Mouse (Mus musculus) CH12F3 (cell line): Measurements from ENCODE around the gene Bcl2l1.

Experiments
- in situ Hi-C: fragments of 300-500 bp; cut with MboI; formaldehyde crosslinking; loops from 2 replicates; pipeline ENCODE4 v1.14.3; 2020; ENCODE audit warnings: low sequenced_read_pairs

Gene Bcl2l1

DNA sequence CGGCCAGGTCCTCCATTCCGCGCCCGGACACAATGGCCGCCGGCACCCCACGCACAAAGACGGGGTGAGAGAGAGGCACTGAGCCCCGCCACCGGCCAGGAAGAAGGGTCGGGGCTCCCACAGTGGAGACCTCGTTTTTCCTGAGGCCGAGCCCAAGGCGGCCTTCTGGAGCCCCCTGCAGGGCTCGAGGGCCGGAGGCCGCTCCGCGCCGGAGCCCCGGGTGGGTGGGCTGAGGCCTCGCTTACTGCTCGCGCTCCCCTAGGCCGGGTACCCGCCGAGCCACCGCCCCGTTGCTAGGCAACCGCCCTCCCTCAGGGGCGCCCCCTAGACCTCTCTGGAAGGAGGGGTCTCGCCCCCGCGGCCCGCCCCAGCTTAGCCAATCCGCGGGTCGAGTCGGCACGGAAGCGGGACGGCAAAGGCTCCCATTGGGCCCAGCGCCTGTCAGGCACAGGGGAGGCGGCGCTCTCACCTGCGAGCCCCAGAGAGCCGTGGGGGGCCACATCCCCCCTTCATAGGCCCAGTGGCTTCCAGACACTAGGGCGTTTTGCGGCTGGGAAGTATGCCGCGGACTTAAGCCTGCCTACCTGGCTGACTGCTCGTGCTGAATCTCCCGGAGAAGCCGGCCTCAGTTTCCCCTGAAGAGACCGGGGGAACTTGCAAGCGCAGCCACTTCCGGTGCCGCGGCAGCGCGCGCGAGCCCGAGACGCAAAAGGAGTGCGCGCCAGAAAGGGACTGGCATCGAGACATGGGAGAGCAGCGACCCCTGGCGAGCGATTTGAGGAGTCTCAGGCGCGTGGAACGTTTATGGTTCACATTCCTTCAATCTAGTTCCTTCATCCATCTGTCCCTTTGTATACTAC, at the start of gene Bcl2l1:
Gene Bcl2l1, minus strand, starts transcription at position 710 of the 860 bp plus-strand sequence.
- in situ Hi-C loops, result loop anchor here (10.0 kb wide), 1 partner anchor 146 kb away; the partner anchor contains the start of gene Mcts2

DNA sequence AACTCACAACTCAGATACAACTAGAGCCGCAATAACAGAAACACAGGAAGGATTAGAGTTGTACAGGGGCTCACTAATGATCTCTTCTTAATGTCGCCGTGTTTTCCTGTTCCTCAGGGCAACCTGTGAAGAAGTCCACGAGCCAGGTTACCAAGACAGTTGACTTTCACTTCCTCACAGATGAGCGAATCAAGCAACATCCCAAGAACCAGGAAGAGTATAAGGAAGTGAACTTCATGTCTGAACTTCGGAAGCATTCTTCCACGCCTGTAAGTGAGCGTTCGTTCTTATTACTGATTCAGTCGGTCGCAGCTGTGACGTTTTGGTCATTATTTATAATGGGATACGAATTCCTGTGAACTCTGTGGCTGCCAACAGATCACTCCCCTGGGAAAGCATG, 49.4 kb upstream of the Bcl2l1 start:
- in situ Hi-C loops, result no loop called here

DNA sequence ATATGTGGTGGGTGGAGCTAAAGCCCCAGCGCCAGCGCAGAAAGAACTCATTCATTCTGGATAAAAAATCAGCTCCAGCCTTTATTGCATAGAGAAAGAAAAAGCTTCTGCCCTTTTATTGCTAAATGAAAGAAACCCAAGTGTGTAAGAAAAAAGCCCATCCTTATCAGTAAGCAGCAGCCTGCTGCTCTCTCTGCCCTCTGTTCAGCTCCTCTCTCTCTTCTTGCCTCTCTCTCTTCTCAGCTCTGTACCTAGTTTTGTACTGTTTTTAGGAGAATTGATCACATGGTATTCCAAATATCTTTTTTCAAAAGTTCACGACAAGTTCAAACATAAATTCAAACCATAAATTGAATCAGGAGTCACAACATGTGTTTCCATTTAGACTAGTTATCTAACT, 46.7 kb upstream of the Bcl2l1 start:
- in situ Hi-C loops, result no loop called here

DNA sequence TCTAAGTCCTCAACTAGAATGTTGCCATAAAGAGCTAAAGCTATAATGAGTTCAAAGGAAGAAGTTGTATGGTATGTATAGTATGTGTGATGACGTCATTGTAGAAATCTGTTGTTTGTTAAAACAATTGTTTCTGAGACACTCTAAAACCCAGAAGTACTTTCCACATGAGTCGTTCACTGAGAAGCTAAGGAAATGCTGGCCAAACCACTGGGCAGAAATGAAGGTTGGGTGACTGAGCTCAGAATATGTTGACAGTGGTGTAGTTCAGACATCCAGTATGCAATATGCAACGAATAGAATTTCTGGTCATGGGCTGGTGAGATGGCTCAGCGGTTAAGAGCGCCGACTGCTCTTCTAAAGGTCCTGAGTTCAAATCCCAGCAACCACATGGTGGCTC, 31.8 kb upstream of the Bcl2l1 start:
- in situ Hi-C loops, result no loop called here

DNA sequence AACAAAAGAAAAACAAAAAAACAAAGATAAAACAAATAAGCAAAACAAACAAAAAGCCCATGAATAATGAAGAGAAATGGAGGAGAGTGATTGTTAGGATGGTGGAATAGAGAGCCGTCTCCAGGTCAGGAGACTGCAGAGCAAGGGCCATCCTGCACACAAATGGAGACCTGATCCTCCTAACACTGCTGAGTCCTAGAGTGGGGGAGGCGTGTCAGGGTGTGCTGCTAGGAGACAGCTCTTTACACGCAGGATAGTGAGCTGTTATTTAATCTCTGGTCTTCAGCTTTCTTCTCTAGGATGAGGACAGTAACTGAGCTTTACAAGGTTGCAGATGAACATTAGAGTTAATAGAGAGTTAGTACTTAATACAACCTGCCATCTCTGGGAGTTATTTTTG, 31.1 kb upstream of the Bcl2l1 start:
- in situ Hi-C loops, result no loop called here

DNA sequence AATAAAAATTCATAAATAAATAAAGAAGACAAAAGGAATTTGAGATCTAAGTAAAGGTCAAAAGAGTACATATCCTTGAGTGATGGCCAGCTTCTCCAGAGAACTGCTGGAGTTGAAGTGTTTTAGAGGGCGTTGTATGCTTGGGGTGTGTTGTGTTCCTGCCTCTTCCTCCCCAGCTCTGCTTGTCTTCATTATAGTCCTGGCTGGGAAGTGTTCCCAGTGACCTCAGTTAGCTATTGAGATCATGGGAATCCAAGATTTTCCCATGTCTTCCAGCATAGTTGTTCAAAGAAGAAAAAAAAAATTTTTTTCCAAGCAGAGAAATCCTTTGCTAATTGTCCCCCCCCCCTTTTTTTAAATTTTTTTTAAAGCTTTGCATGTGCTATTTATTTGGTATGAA, 30.4 kb upstream of the Bcl2l1 start:
- in situ Hi-C loops, result no loop called here

DNA sequence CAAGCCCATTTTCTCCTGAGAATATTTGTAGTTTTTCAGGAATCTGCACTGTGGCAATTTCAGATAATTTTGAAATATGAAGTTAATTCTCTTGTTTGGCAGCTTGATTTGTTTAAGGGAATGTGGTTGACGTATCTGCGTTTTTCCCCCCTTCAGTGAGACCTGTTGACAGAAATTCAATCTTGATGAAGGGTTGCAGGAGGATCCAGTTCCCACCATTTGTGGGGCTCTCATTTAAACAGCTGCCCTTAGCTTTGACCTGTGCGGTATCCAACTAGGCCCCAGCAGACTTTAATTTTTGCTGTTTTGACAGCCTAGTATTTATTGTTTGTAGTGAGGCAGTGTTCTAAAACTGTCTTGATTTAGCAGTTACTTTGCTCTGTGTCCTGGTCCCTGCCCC, 28.0 kb upstream of the Bcl2l1 start:
- in situ Hi-C loops, result no loop called here

DNA sequence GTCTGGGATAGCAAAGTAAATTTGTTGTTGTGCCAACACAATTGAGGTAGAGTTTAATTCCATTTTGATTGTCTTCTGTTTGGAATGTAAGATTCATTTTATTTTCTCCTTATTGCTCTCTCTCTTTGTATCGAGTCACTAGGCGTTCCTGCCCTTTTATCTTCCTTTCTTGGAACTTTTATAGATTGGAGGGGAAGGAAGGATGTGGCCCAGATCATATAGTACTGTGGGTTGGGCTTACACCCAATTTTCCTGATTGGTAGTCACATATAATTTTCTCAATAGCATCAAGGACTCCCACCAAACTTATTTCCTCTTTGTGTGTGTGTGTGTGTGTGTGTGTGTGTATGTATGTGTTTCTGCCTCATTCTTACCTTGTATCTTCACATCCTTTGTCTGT, 16.9 kb upstream of the Bcl2l1 start:
- in situ Hi-C loops, result no loop called here

DNA sequence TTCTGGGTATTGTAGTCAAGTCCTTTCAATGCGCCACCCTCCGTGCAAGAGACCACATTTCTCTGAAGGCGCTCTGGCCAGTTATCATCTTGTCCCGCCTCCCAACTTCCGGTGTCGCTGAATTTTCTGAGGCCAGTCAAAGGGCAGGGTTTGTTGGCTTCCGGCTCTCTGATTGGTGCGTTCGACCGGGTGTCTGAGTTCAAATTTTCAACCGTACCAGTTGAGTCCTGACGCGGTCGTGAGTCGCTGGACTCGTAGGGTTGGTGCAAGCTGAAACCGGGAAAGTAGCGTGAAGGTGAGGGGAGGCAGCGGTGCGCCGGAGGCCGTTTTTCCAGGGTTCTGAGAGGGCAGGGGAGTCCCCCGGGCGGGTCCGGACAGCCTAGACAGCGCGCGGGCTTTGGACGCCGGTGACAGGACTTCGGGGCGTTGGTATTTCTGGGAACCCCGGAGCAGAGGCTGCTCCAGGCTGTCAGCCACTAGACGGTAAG, 16.3 kb upstream of the Bcl2l1 start, which contains the start of gene Tpx2:
Gene Tpx2, plus strand, starts transcription at position 150 of the 488 bp plus-strand sequence.
- in situ Hi-C loops, result no loop called here

DNA sequence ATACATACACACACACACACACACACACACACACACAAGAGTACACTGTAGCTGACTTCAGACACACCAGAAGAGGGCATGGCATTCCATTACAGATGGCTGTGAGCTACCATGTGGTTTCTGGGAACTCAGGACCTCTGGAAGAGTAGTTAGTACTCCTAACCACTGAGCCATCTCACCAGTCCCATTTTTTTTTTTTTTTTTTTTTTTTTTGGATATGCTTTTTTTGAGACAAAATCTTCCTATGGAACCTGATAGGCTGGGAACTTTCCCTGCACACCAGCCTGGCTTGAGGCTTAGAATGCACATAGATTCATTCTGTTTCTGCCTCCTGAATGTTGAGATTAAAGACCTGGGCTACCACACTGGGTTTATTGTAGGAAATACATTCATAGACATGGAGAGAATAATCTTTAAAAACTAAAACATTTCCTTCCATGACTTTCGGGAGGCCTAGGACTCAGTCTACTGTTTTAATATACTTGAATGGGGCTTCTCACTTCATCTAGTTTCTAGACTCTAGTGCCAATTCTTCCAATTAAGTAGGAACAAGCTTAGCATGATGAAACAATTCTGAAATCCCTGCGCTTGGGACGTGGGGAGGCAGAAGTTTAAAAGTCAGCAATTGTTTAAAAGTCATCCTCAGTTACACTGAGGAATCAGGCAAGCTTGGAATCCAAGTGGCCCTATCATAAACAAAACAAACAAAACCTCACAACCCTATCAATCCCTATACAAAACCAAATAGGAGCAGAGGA, 15.7 kb upstream of the Bcl2l1 start:
- in situ Hi-C loops, result no loop called here

DNA sequence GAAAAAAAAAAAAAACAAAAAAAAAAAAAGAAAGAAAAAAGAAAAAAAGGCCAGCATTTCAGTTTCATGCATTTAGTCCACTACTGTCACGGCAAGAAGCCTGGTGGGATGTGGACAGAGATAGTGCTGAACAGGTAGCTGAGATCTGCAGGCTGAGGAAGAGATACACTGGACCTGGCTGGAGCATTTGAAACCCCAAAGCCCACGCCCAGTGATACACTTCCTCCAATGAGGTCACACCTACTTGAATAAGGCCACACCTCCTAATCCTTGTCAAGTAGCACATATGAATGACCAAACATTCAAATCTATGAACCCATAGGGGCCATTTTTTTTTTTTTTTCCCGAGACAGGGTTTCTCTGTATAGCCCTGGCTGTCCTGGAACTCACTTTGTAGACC, 11.2 kb upstream of the Bcl2l1 start:
- in situ Hi-C loops, result no loop called here

DNA sequence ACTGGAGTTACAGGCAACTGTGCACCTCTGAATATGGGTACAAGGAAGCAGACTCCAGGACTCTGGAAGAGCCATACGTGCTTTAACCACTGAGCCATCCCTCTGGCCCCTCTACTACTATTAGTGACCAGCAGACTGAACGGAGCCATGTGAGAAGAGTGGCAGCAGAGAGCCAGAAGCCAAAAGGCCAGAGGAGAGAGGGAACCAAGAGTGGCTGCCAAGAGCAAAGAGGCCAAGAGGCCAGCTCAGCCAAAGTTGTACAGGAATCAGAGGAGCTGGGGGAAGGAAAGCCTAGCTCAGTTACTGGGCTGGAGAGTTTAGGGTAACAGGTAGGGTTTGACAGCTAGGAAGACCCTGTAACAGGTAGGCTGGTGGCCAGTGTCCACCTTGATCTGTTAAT, 7.7 kb upstream of the Bcl2l1 start:
- in situ Hi-C loops, result loop anchor here (10.0 kb wide), 1 partner anchor 154 kb away; the partner anchor contains the start of gene Mcts2

DNA sequence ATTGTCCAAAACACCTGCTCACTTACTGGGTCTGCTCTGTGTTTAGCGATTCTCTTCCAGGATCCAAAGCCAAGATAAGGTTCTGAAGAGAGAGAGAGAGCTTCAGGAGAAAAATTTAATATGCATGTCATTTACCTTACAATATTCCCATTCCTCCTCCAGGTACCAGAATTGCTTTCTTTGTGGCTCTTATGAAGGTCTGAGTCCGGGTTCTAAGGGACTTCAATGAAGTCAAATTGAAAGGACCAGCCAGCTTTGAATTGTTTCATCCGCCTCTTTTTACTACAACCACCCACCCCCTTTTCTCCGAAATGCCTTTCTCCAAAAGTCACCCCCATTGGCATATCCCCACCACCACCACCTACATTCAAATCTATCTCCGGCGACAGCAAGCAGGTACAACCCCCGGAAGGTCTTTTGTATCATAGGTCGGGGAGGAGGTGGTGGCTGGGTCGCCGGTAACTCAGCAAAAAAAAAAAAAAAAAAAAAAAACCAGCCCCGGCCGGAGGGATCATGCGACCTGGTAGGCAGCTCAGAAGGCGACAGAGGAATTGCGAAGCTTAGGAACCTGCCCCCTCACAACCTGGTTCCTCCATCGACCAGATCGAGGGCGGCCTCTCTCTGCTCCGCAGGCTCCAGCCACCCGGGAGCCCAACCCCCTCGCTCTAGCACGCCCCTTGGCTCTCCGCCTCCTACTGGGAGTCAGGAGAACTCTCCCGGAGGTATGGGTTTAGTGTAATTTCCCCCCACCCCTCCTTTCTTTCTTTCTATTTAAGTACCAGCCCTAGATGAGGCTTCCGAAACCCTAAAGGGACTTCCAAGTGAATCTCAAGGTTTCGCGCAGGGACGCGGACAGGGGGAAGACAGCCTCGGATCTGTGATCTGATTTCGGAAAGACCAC, 1.3 kb downstream of the Bcl2l1 start:
- in situ Hi-C loops, result loop anchor here (10.0 kb wide), 1 partner anchor 145 kb away; the partner anchor contains the start of gene Mcts2

DNA sequence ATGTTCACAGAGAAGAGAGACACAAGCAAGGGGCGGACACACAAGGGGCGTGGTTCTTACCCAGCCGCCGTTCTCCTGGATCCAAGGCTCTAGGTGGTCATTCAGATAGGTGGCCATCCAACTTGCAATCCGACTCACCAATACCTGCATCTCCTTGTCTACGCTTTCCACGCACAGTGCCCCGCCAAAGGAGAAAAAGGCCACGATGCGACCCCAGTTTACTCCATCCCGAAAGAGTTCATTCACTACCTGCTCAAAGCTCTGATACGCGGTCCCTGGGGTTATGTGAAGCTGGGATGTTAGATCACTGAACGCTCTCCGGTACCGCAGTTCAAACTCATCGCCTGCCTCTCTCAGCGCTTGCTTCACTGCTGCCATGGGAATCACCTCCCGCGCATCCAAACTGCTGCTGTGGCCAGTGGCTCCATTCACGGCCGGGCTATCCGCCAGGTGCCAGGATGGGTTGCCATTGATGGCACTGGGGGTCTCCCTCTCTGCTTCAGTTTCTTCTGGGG, 2.1 kb downstream of the Bcl2l1 start:
- in situ Hi-C loops, result no loop called here

DNA sequence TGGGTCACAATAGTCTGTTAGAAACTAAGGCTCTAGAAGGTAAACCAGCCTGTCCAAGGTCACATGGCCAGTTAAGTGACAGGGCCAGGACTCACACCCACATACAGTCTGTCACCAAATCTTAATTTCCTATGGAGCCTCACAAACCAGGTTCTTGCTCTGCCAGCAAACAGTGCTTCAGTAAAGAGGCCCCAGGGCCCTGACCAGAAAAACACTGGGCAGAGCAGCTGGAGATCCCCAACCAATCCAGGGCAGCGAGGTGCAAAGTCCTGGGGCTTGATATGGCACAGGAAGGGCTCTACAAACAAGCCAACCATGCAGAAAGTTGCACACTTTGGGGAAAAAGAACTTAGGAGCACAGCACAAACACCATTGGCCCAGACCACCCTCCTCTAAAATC, 3.0 kb downstream of the Bcl2l1 start:
- in situ Hi-C loops, result no loop called here

DNA sequence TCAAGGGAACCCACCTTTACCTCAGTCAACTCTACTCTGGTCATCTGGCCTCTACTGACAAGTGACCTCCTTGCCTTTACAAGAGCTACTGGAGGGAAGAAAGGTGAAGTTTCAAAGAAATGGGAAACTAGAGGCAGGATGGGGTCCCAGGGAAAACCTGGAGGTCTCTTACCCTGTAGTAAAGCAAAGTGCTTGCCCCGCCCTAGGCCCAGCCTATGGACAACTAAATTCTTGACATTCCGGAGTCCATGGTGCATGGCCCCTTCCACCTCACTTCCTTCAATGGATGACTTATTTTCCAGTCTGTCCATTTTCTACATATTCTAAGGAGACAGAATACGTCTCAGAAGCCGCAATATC, 3.5 kb downstream of the Bcl2l1 start:
- in situ Hi-C loops, result no loop called here

DNA sequence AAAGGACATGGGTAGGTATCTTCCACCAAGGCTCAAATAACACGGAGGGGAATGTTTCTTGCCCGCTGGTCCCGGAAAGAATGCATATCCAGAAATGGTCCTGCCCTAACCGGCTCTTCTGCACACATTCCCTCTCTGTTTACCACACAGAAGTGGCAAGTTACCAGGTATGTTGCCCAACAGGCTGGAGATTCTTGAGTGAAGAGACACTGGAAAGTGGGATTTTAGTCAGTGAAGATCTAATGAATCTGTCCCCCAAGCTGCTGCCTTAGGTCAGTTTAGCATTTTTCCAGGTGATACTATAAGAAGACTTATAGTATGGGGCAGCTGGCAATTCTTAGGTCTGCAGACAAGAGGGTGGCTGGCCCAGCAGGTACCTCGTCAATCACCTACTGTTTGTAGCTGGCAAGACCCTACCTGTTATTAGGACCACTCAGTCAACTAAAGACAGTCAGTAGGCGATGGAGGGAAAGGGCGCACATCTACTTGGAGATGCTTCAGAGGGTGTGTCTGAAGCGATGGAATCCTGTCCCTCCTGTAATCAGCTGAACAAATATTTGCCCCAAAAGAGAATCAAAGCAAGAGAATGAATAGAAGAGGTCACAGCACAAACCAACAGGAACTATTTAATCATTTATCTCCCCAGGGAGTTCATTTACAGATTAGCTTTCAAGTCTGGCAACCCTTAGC, 4.1 kb downstream of the Bcl2l1 start:
- in situ Hi-C loops, result no loop called here

DNA sequence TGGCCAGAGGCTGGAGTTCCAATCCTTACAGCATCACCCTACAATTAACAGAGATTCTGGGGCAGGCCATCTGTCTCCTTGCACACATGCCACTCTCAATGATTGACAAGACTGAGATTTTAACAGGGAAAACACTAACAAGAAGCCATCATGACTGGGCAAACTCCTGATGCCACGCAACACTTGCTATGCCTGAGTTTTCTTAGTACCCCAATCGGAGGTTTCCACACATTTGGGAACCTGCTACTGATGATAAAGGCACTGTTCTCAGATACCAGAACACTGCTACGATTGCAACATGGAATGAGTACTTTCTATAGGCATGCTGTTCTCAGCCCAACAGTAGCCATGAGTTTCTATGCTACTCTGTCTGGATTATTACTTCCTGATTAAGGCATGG, 5.0 kb downstream of the Bcl2l1 start:
- in situ Hi-C loops, result no loop called here

DNA sequence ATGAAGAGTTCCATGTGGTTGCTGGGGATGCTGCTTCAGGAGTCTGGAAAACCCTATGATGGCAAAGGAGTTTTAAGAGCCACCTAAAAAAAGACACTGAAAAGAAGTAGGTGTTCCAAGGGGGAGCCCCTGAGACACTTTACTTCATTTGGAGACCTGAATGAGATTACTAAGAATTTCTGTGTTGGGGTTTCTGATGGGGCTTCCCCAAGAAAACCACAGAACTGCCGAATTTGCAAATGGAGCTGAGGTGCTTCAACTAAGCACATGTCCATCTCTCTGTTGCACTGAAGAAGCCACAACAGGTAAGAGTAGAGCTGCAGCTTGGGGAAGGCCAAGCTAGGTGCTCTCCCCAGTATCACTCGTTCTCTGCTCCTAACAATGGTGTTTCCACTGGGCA, 5.8 kb downstream of the Bcl2l1 start:
- in situ Hi-C loops, result no loop called here

DNA sequence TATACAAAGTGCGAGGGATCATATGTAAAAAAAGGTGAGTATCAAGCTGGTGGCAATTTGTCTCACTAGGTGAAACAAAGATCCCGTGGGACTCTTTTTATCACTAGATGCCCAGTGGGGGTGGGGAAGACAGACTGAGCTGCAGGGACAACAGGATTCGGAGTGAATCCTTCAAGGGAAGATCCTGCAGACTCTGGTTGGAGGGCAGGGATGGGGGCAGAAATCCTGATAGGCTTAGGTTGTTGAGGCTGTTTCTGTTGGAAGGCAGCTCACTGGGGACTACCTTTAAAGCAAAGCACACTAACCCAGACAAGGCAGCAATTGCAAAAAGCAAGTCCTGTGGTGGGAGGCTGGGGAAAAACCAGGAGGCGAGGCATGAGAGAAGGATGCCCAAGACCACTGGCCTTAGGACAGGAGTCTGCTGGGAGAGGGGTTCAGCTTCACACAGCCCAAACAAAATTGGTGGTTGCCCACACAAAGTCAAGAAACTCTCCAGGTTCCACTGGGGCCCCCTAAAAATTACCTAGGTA, 6.3 kb downstream of the Bcl2l1 start:
- in situ Hi-C loops, result no loop called here
